Mouse (Mus musculus) forebrain, embryonic 14.5 days (tissue): Measurements from ENCODE around the gene Rem1. TPM values are rescaled to one million over a fixed set of nuclear protein-coding genes. Genes with fewer than 3 reads are reported as not detected.

ENCODE experiments used
- ATAC-seq: fragments of 200-750 bp; cut with Nextera tagmentation; 2 replicates; pipeline ENCODE4 v1.8.0; 2017; ENCODE audit warnings: mild to moderate bottlenecking, moderate library complexity
- DNase-seq: peaks from one replicate; pipeline ENCODE4 v3.0.0-alpha.2; 2015; ENCODE audit warnings: low spot score
- H3K27ac ChIP-seq: fragments of 300-500 bp; sonication (generic); 2 replicates; pipeline ENCODE4 v1.5.1; 2014; ENCODE audit warnings: low read depth, mild to moderate bottlenecking, control low read depth, low read length, moderate library complexity
- H3K27me3 ChIP-seq: fragments of 300-500 bp; sonication (generic); replicated peaks from 2 replicates; pipeline ENCODE4 v1.6.1; 2014; ENCODE audit warnings: low read length, control low read depth, mixed read lengths; ENCODE audit not compliant: control insufficient read depth, insufficient read depth
- H3K36me3 ChIP-seq: fragments of 300-500 bp; sonication (generic); 2 replicates; pipeline ENCODE4 v1.6.1; 2014; ENCODE audit warnings: low read length, control low read depth; ENCODE audit not compliant: control insufficient read depth, insufficient read depth
- H3K4me1 ChIP-seq: fragments of 300-500 bp; sonication (generic); 2 replicates; pipeline ENCODE4 v1.6.1; 2014; ENCODE audit warnings: antibody characterized with exemption, low read length, control low read depth; ENCODE audit not compliant: control insufficient read depth, insufficient read depth
- H3K4me2 ChIP-seq: fragments of 300-500 bp; sonication (generic); 2 replicates; pipeline ENCODE4 v1.6.1; 2014; ENCODE audit warnings: mild to moderate bottlenecking, control low read depth, low read length
- H3K4me3 ChIP-seq: fragments of 300-500 bp; sonication (generic); 2 replicates; pipeline ENCODE4 v1.5.1; 2014; ENCODE audit warnings: low read depth, low read length, control low read depth
- H3K9ac ChIP-seq: fragments of 300-500 bp; sonication (generic); 2 replicates; pipeline ENCODE4 v1.6.1; 2014; ENCODE audit warnings: mild to moderate bottlenecking, low read length, control low read depth, moderate library complexity
- H3K9me3 ChIP-seq: fragments of 300-500 bp; sonication (generic); replicated peaks from 2 replicates; pipeline ENCODE4 v1.6.1; 2016; ENCODE audit warnings: low read length, control low read depth, mixed read lengths; ENCODE audit not compliant: control insufficient read depth
- WGBS: fragments of 180-500 bp; shearing (Covaris S2); extraction: QIAGEN DNeasy Blood & Tissue Kit; methylation state at CpG from one replicate; pipeline ENCODE4 v1.1.7; 2014; 5-methylcytosine and 5-hydroxymethylcytosine counted together
- polyA plus RNA-seq: library from polyadenylated mRNA; unstranded; fragments of >200 nt; fragmentation: Nextera tagmentation; extraction: Ambion mirVana; gene quantifications from 2 replicates; pipeline ENCODE4 v1.2.1, GENCODE M21; 2014

The Rem1 gene
- polyA plus RNA-seq, 1 experiment from 2014 or later, result 0.34 TPM

DNA sequence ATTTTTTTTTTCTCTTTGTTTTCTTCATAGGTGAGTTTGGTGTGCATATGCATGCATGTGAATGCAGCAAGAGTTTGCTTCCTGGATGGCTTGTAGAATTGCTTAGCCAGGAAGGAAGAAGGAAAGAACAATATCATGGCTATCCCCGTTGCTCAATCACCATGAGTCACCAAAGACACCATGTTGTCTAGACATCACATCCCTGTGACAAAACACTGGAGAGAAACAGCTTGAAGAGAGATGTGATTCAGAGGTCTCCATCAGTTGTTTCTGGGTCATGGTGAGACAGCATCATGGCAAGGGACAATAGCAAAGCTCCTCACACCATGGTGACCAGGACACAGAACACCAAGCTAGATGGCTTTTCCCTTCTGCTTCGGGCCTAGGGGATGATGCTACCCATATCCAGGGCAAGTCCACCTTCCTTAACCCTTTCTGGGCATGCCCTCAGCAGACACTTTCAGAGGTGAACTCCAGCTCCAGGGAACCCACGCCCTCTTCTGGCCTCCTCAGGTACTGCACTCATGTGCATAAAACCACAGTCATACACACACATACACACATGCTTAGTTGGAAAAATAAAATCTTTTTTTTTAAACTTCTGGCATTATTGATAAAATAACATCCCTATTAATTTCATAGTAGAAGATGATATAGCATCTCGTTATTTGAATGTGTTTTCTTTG is 25.3 kb upstream of the Rem1 start:
- no peak overlapping the region for H3K4me3 ChIP-seq
- DNase-seq, result no peak
- H3K9me3 ChIP-seq, result no peaks in the 10 kb centered on the region
- WGBS, result 74% methylated on average over 4 of the region's 4 CpGs
- no peaks in the 10 kb centered on the region for H3K36me3 ChIP-seq
- no peaks in the 10 kb centered on the region for H3K4me1 ChIP-seq
- H3K9ac ChIP-seq, result no peak overlapping the region
- no peak for ATAC-seq
- no peak overlapping the region for H3K4me2 ChIP-seq
- no peaks in the 10 kb centered on the region for H3K27me3 ChIP-seq
- no peak overlapping the region for H3K27ac ChIP-seq

GRCm38 (mm10) chr2:152604057-152604456 is 22.7 kb upstream of the Rem1 start, which contains the start of gene Defb36:
Gene Defb36, plus strand, starts transcription at chr2:152604327.
- Histone ChIP-seq H3K4me1 (no peaks in the 10 kb centered on the region), H3K9me3 (no peaks in the 10 kb centered on the region), H3K27ac (no peak within 1 kb of the TSS), H3K36me3 (no peaks in the 10 kb centered on the region), H3K4me2 (no peak within 1 kb of the TSS), H3K27me3 (no peaks in the 10 kb centered on the region), H3K9ac (no peak within 1 kb of the TSS), H3K4me3 (no peak within 1 kb of the TSS)
- 86% methylated on average over 15 of the region's 15 CpGs for WGBS
- ATAC-seq (no peak), DNase-seq (no peak)

DNA sequence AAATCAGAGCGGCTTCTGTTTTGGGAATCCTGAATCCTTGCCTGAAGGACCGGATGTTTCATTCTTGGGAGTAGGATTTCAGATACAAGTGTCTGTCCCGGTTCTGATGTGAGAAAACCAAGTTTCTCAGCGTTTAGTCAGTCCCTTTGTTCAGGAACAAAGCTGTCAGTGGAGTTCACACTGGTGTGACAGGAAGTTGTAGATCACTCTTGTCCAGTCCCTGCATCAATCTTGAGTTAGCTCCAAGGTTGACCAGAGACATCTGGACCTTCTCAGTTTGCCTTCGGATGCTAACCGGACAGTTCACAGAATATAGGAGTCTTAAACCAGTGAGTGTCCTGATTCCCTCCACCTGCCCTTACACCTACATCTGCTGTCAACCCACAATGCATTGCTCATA is 19.0 kb upstream of the Rem1 start:
- no peak overlapping the region for H3K4me3 ChIP-seq
- H3K4me1 ChIP-seq, result no peaks in the 10 kb centered on the region
- H3K27ac ChIP-seq, result no peak overlapping the region
- no peak overlapping the region for H3K4me2 ChIP-seq
- no peaks in the 10 kb centered on the region for H3K9me3 ChIP-seq
- no peak overlapping the region for H3K9ac ChIP-seq
- no peaks in the 10 kb centered on the region for H3K36me3 ChIP-seq
- DNase-seq (no peak), ATAC-seq (no peak)
- no peaks in the 10 kb centered on the region for H3K27me3 ChIP-seq
- 86% methylated on average over 6 of the region's 6 CpGs for WGBS

GRCm38 (mm10) chr2:152608719-152609118 is 18.0 kb upstream of the Rem1 start:
- Histone ChIP-seq H3K9ac (no peak overlapping the region), H3K4me2 (no peak overlapping the region), H3K27ac (no peak overlapping the region), H3K36me3 (no peaks in the 10 kb centered on the region), H3K4me3 (no peak overlapping the region), H3K9me3 (no peaks in the 10 kb centered on the region), H3K4me1 (no peaks in the 10 kb centered on the region), H3K27me3 (no peaks in the 10 kb centered on the region)
- WGBS, result 89% methylated on average over 1 of the region's 1 CpGs
- no peak for ATAC-seq
- no peak for DNase-seq

DNA sequence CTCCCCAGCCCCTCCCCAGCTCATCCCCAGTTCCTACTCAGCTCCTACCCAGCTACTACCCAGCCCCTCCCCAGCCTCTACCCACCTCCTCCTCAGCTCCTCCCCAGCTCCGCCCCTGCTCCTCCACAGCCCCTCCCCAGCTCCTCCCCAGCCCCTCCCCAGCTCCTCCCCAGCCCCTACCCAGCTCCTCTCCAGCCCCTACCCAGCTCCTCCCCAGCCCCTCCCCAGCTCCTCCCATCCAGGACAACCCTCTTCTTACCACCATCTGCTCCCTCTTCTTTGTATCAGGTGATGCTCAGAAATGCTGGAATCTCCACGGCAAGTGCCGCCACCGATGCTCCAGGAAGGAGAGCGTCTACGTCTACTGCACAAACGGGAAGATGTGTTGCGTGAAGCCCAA is 14.6 kb upstream of the Rem1 start:
- Histone ChIP-seq H3K4me3 (no peak overlapping the region), H3K9ac (no peak overlapping the region), H3K9me3 (no peaks in the 10 kb centered on the region), H3K27ac (no peak overlapping the region), H3K36me3 (no peaks in the 10 kb centered on the region), H3K4me2 (no peak overlapping the region), H3K4me1 (no peaks in the 10 kb centered on the region), H3K27me3 (no peaks in the 10 kb centered on the region)
- 33% methylated on average over 8 of the region's 8 CpGs for WGBS
- ATAC-seq (peak; percentile 54), DNase-seq (peak; percentile 22)

DNA sequence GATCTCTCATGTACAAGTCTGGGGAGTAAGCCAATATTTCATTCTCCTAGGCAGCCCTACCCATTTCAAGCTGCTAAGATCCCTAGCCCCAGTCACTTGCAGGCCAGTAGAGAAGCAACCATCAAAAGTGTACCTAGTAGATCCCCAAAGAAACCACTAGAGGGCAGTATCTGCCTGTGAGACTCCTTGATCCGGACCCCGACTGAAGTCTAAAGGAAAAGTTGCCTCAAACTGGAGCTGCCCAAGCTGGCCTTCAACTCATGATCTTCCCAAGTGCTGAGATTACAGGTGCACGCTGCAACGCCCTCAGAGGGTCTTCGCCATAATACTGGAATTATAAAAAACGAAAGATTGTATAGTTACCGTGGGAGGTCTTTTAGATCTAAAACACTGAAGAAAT is 11.2 kb upstream of the Rem1 start:
- no peak overlapping the region for H3K9ac ChIP-seq
- H3K36me3 ChIP-seq, result no peaks in the 10 kb centered on the region
- peak; percentile 67 for ATAC-seq
- no peak overlapping the region for H3K4me3 ChIP-seq
- no peak overlapping the region for H3K27ac ChIP-seq
- peak; percentile 89 for DNase-seq
- H3K27me3 ChIP-seq, result no peaks in the 10 kb centered on the region
- H3K4me1 ChIP-seq, result no peaks in the 10 kb centered on the region
- H3K4me2 ChIP-seq, result no peak overlapping the region
- no peaks in the 10 kb centered on the region for H3K9me3 ChIP-seq
- 11% methylated on average over 7 of the region's 7 CpGs for WGBS

GRCm38 (mm10) chr2:152616470-152616869 is 10.3 kb upstream of the Rem1 start:
- ATAC-seq, result no peak
- no peaks in the 10 kb centered on the region for H3K9me3 ChIP-seq
- H3K27me3 ChIP-seq, result no peaks in the 10 kb centered on the region

DNA sequence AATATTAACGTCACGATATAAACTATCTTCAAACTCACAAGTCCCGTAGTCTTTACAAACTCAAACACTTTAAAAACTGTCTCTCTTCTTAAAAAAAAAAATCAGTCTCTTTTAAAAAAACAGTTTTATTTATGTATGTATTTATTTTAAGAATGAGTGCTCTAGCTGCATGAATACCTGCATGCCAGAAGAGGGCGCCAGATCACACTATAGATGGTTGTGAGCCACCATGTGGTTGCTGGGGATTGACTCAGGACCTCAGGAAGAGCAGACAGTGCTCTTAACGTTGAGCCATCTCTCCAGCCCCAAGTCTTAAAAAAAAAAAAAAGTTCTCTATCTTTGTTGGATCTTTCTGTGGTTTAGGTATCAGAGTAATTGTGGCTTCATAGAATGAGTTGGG is 9.4 kb upstream of the Rem1 start:
- no peak overlapping the region for H3K27ac ChIP-seq
- no peaks in the 10 kb centered on the region for H3K27me3 ChIP-seq
- H3K4me3 ChIP-seq, result no peak overlapping the region
- WGBS, result 55% methylated on average over 5 of the region's 5 CpGs
- ATAC-seq (no peak), DNase-seq (no peak)
- H3K4me2 ChIP-seq, result no peak overlapping the region
- H3K36me3 ChIP-seq, result no peaks in the 10 kb centered on the region
- no peak overlapping the region for H3K9ac ChIP-seq
- no peaks in the 10 kb centered on the region for H3K9me3 ChIP-seq
- no peaks in the 10 kb centered on the region for H3K4me1 ChIP-seq

More at GRCm38 (mm10) chr2:152616470-152616869, 10.3 kb upstream of the Rem1 start:
- WGBS, result 88% methylated on average over 6 of the region's 6 CpGs
- Histone ChIP-seq H3K4me3 (no peak overlapping the region), H3K4me1 (no peaks in the 10 kb centered on the region), H3K4me2 (no peak overlapping the region), H3K9ac (no peak overlapping the region), H3K27ac (no peak overlapping the region), H3K36me3 (no peaks in the 10 kb centered on the region)
- DNase-seq, result no peak

- WGBS, result 80% methylated on average over 9 of the region's 9 CpGs
- DNase-seq, result no peak
- no peaks in the 10 kb centered on the region for H3K27me3 ChIP-seq
Measured at GRCm38 (mm10) chr2:152620367-152621134, 6.2 kb upstream of the Rem1 start.

More at GRCm38 (mm10) chr2:152620367-152621134, 6.2 kb upstream of the Rem1 start:
- no peak overlapping the region for H3K9ac ChIP-seq
- no peak overlapping the region for H3K27ac ChIP-seq
- H3K36me3 ChIP-seq, result no peaks in the 10 kb centered on the region
- H3K4me2 ChIP-seq, result no peak overlapping the region
- no peaks in the 10 kb centered on the region for H3K9me3 ChIP-seq
- no peak overlapping the region for H3K4me3 ChIP-seq
- ATAC-seq, result no peak
- H3K4me1 ChIP-seq, result no peaks in the 10 kb centered on the region
